Mouse (Mus musculus) G1E (cell line): ENCODE data around the gene Omt2a.
"Not testable (repeated sequence)": the region's sequence is repeated elsewhere in the genome, so short reads cannot be mapped to it uniquely, and the experiment has no call there.

ENCODE experiments used
- CTCF ChIP-seq: IDR thresholded peaks from 2 replicates; pipeline ENCODE4 v1.5.1; 2012; ENCODE audit warnings: low read depth, low read length, inconsistent platforms, mixed read lengths
- GATA1 ChIP-seq: IDR thresholded peaks from 2 replicates; pipeline ENCODE4 v1.6.1; 2012; ENCODE audit warnings: borderline replicate concordance, low read length, inconsistent platforms, mixed read lengths
- POLR2AphosphoS5 ChIP-seq: IDR thresholded peaks from 2 replicates; pipeline ENCODE4 v1.6.1; 2012; ENCODE audit warnings: low read depth, low read length, inconsistent platforms; ENCODE audit not compliant: insufficient replicate concordance
- TAL1 ChIP-seq: conservative IDR thresholded peaks from 2 replicates; pipeline ENCODE4 v1.6.1; 2012; ENCODE audit warnings: low read depth, low read length, inconsistent platforms, mixed read lengths

DNA sequence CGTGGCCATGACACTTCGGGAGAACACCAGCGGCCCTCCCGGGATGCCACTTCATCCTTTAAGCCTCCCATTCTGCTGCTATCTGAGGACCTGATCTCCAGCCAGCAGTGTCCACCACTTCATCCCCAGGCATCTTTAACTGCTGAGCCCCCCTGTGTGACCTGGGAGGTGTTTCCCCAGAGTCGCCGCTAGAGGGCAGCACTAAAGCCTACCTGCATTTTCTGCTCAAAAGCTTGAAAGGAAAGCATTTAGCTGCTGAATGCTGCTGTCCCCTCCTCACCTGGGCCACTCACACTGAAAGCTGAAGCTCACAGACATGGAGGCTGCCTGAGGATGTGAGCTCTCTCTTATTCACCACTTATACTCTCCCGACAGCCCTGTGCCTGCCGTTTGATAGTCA, 25.7 kb upstream of the Omt2a start:
- not testable (repeated sequence) for TF ChIP-seq POLR2AphosphoS5, TAL1, GATA1
- TF ChIP-seq CTCF = peak; percentile 76
